Mouse (Mus musculus) MEL (cell line): ENCODE measurements at regions not wholly inside any gene's neighbourhood (a gene's known extent, or its start where the extent isn't known, plus 50 kb on each side); places are given as distances from the start of the nearest gene placed in this dataset.

Experiments
- DNase-seq: peaks from one replicate; pipeline ENCODE4 v3.0.0; 2011; ENCODE audit warnings: low read depth, low spot score
- H3K27ac ChIP-seq: 2 replicates; pipeline ENCODE4 v1.5.1; 2012; ENCODE audit warnings: low read depth, mild to moderate bottlenecking, control low read depth, low read length, moderate library complexity; ENCODE audit not compliant: control insufficient read depth
- H3K27me3 ChIP-seq, 2 experiments: fragments of 150-350 bp in 1 of 2; sonication (generic) in 1 of 2; 2 replicates each; pipeline ENCODE4 v1.6.1; 2012; ENCODE audit warnings: low read length in 2 of 2, mild to moderate bottlenecking in 2 of 2, improper control_type of control experiment in 1 of 2, moderate library complexity in 1 of 2; ENCODE audit not compliant: insufficient read depth in 2 of 2, control insufficient read depth in 1 of 2
- H3K36me3 ChIP-seq, 2 experiments: 2 replicates each; pipeline ENCODE4 v1.6.1; 2012 to 2014; ENCODE audit warnings: low read length in 2 of 2, improper control_type of control experiment in 1 of 2, inconsistent platforms in 1 of 2, mild to moderate bottlenecking in 1 of 2; ENCODE audit not compliant: insufficient read depth in 2 of 2, control insufficient read depth in 1 of 2
- H3K4me1 ChIP-seq, 2 experiments: fragments of 150-350 bp in 1 of 2; sonication (generic) in 1 of 2; 2 replicates each; pipeline ENCODE4 v1.6.1; 2012; ENCODE audit warnings: low read length in 2 of 2, improper control_type of control experiment in 1 of 2, mild to moderate bottlenecking in 1 of 2; ENCODE audit not compliant: insufficient read depth in 2 of 2, control insufficient read depth in 1 of 2
- H3K4me3 ChIP-seq, 2 experiments: fragments of 150-350 bp in 1 of 2; sonication (generic) in 1 of 2; 2 replicates each; pipeline ENCODE4 v1.5.1; 2012; ENCODE audit warnings: low read depth in 2 of 2, low read length in 2 of 2, mild to moderate bottlenecking in 2 of 2, moderate library complexity in 2 of 2, control low read depth in 1 of 2, improper control_type of control experiment in 1 of 2; ENCODE audit not compliant: control insufficient read depth in 1 of 2, insufficient read depth in 1 of 2
- H3K79me2 ChIP-seq: 2 replicates; pipeline ENCODE4 v1.6.1; 2012; ENCODE audit warnings: mild to moderate bottlenecking, low read length, moderate library complexity; ENCODE audit not compliant: control insufficient read depth, poor library complexity, insufficient read depth
- H3K9ac ChIP-seq: 2 replicates; pipeline ENCODE4 v1.6.1; 2012; ENCODE audit warnings: low read depth, mild to moderate bottlenecking, control low read depth, low read length, moderate library complexity; ENCODE audit not compliant: control insufficient read depth, poor library complexity, severe bottlenecking
- H3K9me3 ChIP-seq: fragments of 150-350 bp; sonication (generic); replicated peaks from 2 replicates; pipeline ENCODE4 v1.6.1; 2012; ENCODE audit warnings: mild to moderate bottlenecking, low read length, improper control_type of control experiment, moderate library complexity; ENCODE audit not compliant: insufficient read depth
- CHD2 ChIP-seq: IDR thresholded peaks from 2 replicates; pipeline ENCODE4 v1.6.1; 2011; ENCODE audit warnings: low read length, improper control_type of control experiment
- ELF1 ChIP-seq: IDR thresholded peaks from 2 replicates; pipeline ENCODE4 v1.6.1; 2014; ENCODE audit warnings: low read depth, mild to moderate bottlenecking, inconsistent platforms, low read length, improper control_type of control experiment, moderate library complexity
- EP300 ChIP-seq, 2 experiments: IDR thresholded peaks; 2 replicates each; pipeline ENCODE4 v1.6.1; 2011; ENCODE audit warnings: improper control_type of control experiment in 2 of 2, low read length in 2 of 2, low read depth in 1 of 2, mild to moderate bottlenecking in 1 of 2
- ETS1 ChIP-seq: IDR thresholded peaks from 2 replicates; pipeline ENCODE4 v1.6.1; 2012; ENCODE audit warnings: low read depth, mild to moderate bottlenecking, inconsistent platforms, low read length, improper control_type of control experiment, moderate library complexity
- JUND ChIP-seq: IDR thresholded peaks from 2 replicates; pipeline ENCODE4 v1.6.1; 2011; ENCODE audit warnings: low read depth, mild to moderate bottlenecking, improper control_type of control experiment, low read length
- KAT2A ChIP-seq: conservative IDR thresholded peaks from 2 replicates; pipeline ENCODE4 v1.6.1; 2012; ENCODE audit warnings: low read depth, low read length, improper control_type of control experiment, inconsistent platforms
- MAX ChIP-seq: IDR thresholded peaks from 2 replicates; pipeline ENCODE4 v1.6.1; 2011; ENCODE audit warnings: low read length, improper control_type of control experiment
- MAZ ChIP-seq: IDR thresholded peaks from 2 replicates; pipeline ENCODE4 v1.6.1; 2012; ENCODE audit warnings: low read depth, mild to moderate bottlenecking, inconsistent platforms, low read length, improper control_type of control experiment
- MEF2A ChIP-seq: IDR thresholded peaks from 2 replicates; pipeline ENCODE4 v1.6.1; 2014; ENCODE audit warnings: low read depth, mild to moderate bottlenecking, inconsistent platforms, low read length, improper control_type of control experiment; ENCODE audit not compliant: poor library complexity, insufficient replicate concordance, severe bottlenecking; ENCODE audit errors: extremely low read depth
- MXI1 ChIP-seq: IDR thresholded peaks from 2 replicates; pipeline ENCODE4 v1.6.1; 2011; ENCODE audit warnings: mild to moderate bottlenecking, low read depth, low read length, improper control_type of control experiment
- NELFE ChIP-seq: IDR thresholded peaks from 2 replicates; pipeline ENCODE4 v1.6.1; 2011; ENCODE audit warnings: low read depth, low read length, improper control_type of control experiment
- NRF1 ChIP-seq: IDR thresholded peaks from 2 replicates; pipeline ENCODE4 v1.6.1; 2014; ENCODE audit warnings: low read depth, mild to moderate bottlenecking, inconsistent platforms, low read length, improper control_type of control experiment, moderate library complexity; ENCODE audit not compliant: poor library complexity, insufficient read depth, severe bottlenecking
- POLR2AphosphoS2 ChIP-seq: IDR thresholded peaks from 2 replicates; pipeline ENCODE4 v1.6.1; 2011; ENCODE audit warnings: low read length, improper control_type of control experiment
- RCOR1 ChIP-seq: IDR thresholded peaks from 2 replicates; pipeline ENCODE4 v1.6.1; 2012; ENCODE audit warnings: low read depth, mild to moderate bottlenecking, inconsistent platforms, low read length, improper control_type of control experiment
- SIN3A ChIP-seq: IDR thresholded peaks from 2 replicates; pipeline ENCODE4 v1.6.1; 2012; ENCODE audit warnings: low read length, improper control_type of control experiment, inconsistent platforms
- SMC3 ChIP-seq: IDR thresholded peaks from 2 replicates; pipeline ENCODE4 v1.6.1; 2011; ENCODE audit warnings: low read depth, low read length, improper control_type of control experiment
- TAL1 ChIP-seq: IDR thresholded peaks from 2 replicates; pipeline ENCODE4 v1.6.1; 2012; ENCODE audit warnings: mild to moderate bottlenecking, inconsistent platforms, low read length, moderate library complexity, mixed read lengths
- UBTF ChIP-seq: IDR thresholded peaks from 2 replicates; pipeline ENCODE4 v1.6.1; 2012; ENCODE audit warnings: low read depth, mild to moderate bottlenecking, inconsistent platforms, low read length, improper control_type of control experiment, moderate library complexity, borderline replicate concordance; ENCODE audit not compliant: insufficient read depth
- USF1 ChIP-seq: IDR thresholded peaks from 2 replicates; pipeline ENCODE4 v1.6.1; 2014; ENCODE audit warnings: low read depth, mild to moderate bottlenecking, inconsistent platforms, low read length, improper control_type of control experiment, moderate library complexity
- USF2 ChIP-seq, 2 experiments: IDR thresholded peaks; 2 replicates each; pipeline ENCODE4 v1.6.1; 2011 to 2012; ENCODE audit warnings: improper control_type of control experiment in 2 of 2, low read length in 2 of 2, borderline replicate concordance in 1 of 2, inconsistent platforms in 1 of 2, low read depth in 1 of 2, mild to moderate bottlenecking in 1 of 2; ENCODE audit not compliant: insufficient read depth in 1 of 2
- ZC3H11A ChIP-seq: IDR thresholded peaks from 2 replicates; pipeline ENCODE4 v1.6.1; 2012; ENCODE audit warnings: low read depth, mild to moderate bottlenecking, inconsistent platforms, low read length, improper control_type of control experiment
- ZNF384 ChIP-seq: IDR thresholded peaks from 2 replicates; pipeline ENCODE4 v1.6.1; 2012; ENCODE audit warnings: low read depth, mild to moderate bottlenecking, inconsistent platforms, low read length, improper control_type of control experiment

DNA sequence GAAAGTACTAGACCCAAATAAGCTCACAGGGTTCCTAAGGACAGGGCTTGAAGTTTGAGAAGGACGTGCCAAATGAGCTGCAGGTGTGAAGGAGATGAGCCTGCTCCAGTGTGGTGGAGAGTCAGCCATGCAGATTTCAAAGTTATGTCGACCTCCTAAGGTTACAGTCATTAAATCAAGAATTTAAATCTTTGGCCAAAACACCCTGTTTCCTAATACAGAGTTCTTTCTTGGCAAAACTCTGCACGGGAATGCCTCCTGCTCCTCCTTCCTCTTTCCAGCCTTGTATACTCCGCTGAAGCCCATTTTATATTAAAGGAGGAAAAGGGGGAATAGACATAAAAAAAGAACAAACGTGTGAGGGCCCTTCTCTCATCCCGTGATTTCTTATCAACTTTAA lies 315.1 kb upstream of the Npvf start:
- Histone ChIP-seq H3K9me3 (no peaks in the 10 kb centered on the region), H3K4me3 (no peak overlapping the region), H3K79me2 (no peaks in the 10 kb centered on the region), H3K9ac (no peak overlapping the region), H3K27ac (no peak overlapping the region), H3K36me3 (no peaks in the 10 kb centered on the region), H3K27me3 (no peaks in the 10 kb centered on the region), H3K4me1 (0 out of 4 replicates have a peak, but pooled peaks cover 0 to 4% of the 10 kb centered on the region in 2 experiments)
- TF ChIP-seq POLR2AphosphoS2 (no peak), MXI1 (no peak), ZC3H11A (no peak), USF1 (no peak), SMC3 (no peak), KAT2A (no peak)
- DNase-seq = no peak

- TF ChIP-seq JUND (no peak), ETS1 (no peak), RCOR1 (no peak), UBTF (no peak), MAZ (no peak), NELFE (no peak), ELF1 (no peak), SIN3A (no peak), MEF2A (no peak), MXI1 (no peak), MAX (no peak), CHD2 (no peak), TAL1 (no peak), USF2 (IDR thresholded peaks at IDR 0.05; ENCODE audit: borderline replicate concordance in 1 of 2, insufficient read depth in 1 of 2, low read depth in 1 of 2, low read length in 2 of 2) (no peak), NRF1 (no peak), KAT2A (no peak), ZNF384 (no peak), EP300 (IDR thresholded peaks at IDR 0.05; ENCODE audit: low read depth in 1 of 2, low read length in 2 of 2) (no peak), ZC3H11A (no peak)
Measured at GRCm38 (mm10) chr6:50969997-50970396, 315.8 kb upstream of the Npvf start.

More at GRCm38 (mm10) chr6:50969997-50970396, 315.8 kb upstream of the Npvf start:
- DNase-seq = no peak
- H3K79me2 ChIP-seq = no peaks in the 10 kb centered on the region
- H3K4me3 ChIP-seq = no peak overlapping the region
- no peak overlapping the region for H3K9ac ChIP-seq
- H3K4me1 ChIP-seq = 0 out of 4 replicates have a peak, but pooled peaks cover 0 to 4% of the 10 kb centered on the region in 2 experiments
- H3K9me3 ChIP-seq = no peaks in the 10 kb centered on the region
- H3K27ac ChIP-seq = no peak overlapping the region
- no peaks in the 10 kb centered on the region for H3K27me3 ChIP-seq
- H3K36me3 ChIP-seq = no peaks in the 10 kb centered on the region
